Mouse (Mus musculus): ENCODE results near the gene Map4k2. TPM values are rescaled to one million over a fixed set of nuclear protein-coding genes. Genes with fewer than 3 reads are reported as not detected.

Gene Map4k2
- polyA plus RNA-seq, 1 experiment, result 24.3 TPM

DNA sequence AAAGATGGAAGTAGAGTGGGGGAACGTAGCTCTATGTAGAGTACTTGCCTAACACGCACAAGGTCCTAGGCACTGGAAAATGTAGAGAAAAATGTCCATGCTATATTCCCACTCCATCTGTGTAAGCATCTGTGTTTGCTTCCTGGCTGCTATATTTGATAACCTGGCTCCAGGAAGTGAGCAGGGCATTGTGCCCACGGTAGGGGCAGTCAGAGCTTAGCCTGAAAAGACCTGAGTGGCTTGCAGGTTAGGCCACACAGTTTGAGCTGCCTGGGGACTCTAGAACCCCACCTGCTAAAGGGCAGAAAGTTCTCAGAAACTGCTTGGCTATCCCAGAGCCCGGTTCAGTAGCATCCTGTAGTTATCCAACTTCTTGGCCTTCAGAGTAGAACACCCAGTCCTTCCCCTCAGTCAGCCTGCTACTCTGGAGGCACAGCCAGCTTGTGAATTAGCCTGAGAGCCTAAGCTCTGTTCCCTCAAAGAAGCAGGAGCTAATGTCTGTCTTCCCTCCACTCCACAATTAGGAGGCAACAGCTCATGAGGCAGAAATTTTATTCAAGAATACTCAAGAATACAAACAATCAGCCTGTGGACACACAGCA, 41.5 kb downstream of the Map4k2 start:
- Histone ChIP-seq H3K4me3 (ENCODE audit: insufficient read depth, low read length) (no peak overlapping the region), H3K27ac (ENCODE audit: insufficient read depth, low read length) (no peak overlapping the region), H3K4me1 (ENCODE audit: control insufficient read depth, insufficient read depth, low read length) (no peaks in the 10 kb centered on the region)
- TF ChIP-seq POLR2A (IDR thresholded peaks at IDR 0.05; ENCODE audit: low read depth, low read length) (no peak), CTCF (IDR thresholded peaks at IDR 0.05; ENCODE audit: borderline replicate concordance, insufficient read depth, low read length) (no peak)

DNA sequence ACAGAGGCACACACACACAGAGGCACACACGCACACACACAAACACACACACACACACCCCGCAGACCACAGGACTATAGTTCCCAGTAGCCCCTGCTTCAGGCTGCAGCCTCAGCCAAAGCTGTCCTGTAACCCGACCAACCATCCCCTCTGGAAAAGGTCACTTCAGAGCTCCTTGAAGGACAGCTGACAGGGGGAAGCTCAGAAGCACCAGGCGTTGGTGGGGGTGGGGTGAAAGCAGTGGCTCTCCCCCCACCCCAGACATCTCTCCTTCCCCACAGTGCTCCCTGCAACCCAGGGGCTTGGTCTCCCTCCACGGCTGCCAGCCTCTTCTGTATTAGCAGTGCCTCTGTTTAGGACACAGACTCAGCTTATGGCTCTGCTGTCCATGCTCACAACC, 42.5 kb downstream of the Map4k2 start:
- Histone ChIP-seq H3K4me1 (ENCODE audit: control insufficient read depth, insufficient read depth, low read length) (no peaks in the 10 kb centered on the region), H3K27ac (ENCODE audit: insufficient read depth, low read length) (no peak overlapping the region), H3K4me3 (ENCODE audit: insufficient read depth, low read length) (no peak overlapping the region)
- TF ChIP-seq CTCF (IDR thresholded peaks at IDR 0.05; ENCODE audit: borderline replicate concordance, insufficient read depth, low read length) (no peak), POLR2A (IDR thresholded peaks at IDR 0.05; ENCODE audit: low read depth, low read length) (no peak)

DNA sequence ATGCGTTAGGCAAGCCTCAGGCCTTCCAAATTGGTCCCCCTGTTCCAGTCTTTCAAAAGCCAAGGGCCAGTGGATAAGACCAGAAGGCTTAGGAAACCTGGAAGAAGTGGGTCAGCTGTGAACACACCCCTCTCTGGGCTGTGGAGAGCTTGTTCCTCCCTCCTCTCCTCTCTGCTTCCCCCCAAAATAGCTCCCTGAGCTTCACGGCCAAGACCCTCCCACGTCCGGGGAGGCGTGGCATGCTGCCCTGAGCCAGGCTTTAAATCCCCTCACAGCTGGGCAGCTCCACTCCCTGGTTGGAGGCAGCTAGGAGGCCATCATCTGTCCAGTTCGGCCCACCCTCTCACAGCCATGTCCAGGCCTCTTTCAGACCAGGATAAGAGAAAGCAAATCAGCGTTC, 43.2 kb downstream of the Map4k2 start, which contains the start of gene Pygm:
Gene Pygm (plus strand): TSS at position 272 of the 400 bp plus-strand sequence.
- Histone ChIP-seq H3K4me1 (ENCODE audit: control insufficient read depth, insufficient read depth, low read length) (no peaks in the 10 kb centered on the region), H3K4me3 (ENCODE audit: insufficient read depth, low read length) (no peak within 1 kb of the TSS), H3K27ac (ENCODE audit: insufficient read depth, low read length) (no peak within 1 kb of the TSS)
- TF ChIP-seq CTCF (IDR thresholded peaks at IDR 0.05; ENCODE audit: borderline replicate concordance, insufficient read depth, low read length) (no peak), POLR2A (IDR thresholded peaks at IDR 0.05; ENCODE audit: low read depth, low read length) (no peak)

GRCm38 (mm10) chr19:6384954-6385353, 44.0 kb downstream of the Map4k2 start:
- TF ChIP-seq POLR2A (IDR thresholded peaks at IDR 0.05; ENCODE audit: low read depth, low read length) (no peak), CTCF (IDR thresholded peaks at IDR 0.05; ENCODE audit: borderline replicate concordance, insufficient read depth, low read length) (no peak)
- Histone ChIP-seq H3K4me3 (ENCODE audit: insufficient read depth, low read length) (no peak overlapping the region), H3K4me1 (ENCODE audit: control insufficient read depth, insufficient read depth, low read length) (no peaks in the 10 kb centered on the region), H3K27ac (ENCODE audit: insufficient read depth, low read length) (no peak overlapping the region)

- H3K4me1 ChIP-seq (ENCODE audit: control insufficient read depth, insufficient read depth, low read length), result no peaks in the 10 kb centered on the region
- TF ChIP-seq POLR2A (IDR thresholded peaks at IDR 0.05; ENCODE audit: low read depth, low read length) (no peak), CTCF (IDR thresholded peaks at IDR 0.05; ENCODE audit: borderline replicate concordance, insufficient read depth, low read length) (no peak)
- H3K4me3 ChIP-seq (ENCODE audit: insufficient read depth, low read length), result no peak overlapping the region
- H3K27ac ChIP-seq (ENCODE audit: insufficient read depth, low read length), result no peak overlapping the region
Measured at GRCm38 (mm10) chr19:6385419-6385818, 44.5 kb downstream of the Map4k2 start.

DNA sequence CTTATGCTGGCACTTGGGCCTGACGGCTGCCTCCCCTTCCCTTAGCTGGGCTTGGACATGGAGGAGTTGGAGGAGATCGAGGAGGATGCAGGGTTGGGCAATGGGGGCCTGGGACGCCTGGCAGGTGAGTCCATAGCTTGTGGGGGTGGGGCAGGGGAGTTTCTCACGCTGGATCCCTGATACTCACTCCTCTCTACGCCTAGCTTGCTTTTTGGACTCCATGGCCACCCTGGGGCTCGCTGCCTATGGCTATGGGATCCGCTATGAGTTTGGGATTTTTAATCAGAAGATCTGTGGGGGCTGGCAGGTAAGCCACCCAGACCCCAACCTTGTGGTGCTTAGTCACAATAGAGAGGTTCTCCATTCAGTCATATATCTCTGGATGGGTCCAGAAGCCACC, 44.9 kb downstream of the Map4k2 start:
- no peak overlapping the region for H3K27ac ChIP-seq (ENCODE audit: insufficient read depth, low read length)
- H3K4me1 ChIP-seq (ENCODE audit: control insufficient read depth, insufficient read depth, low read length), result no peaks in the 10 kb centered on the region
- no peak overlapping the region for H3K4me3 ChIP-seq (ENCODE audit: insufficient read depth, low read length)
- no peak for TF ChIP-seq POLR2A (IDR thresholded peaks at IDR 0.05; ENCODE audit: low read depth, low read length)
- no peak for TF ChIP-seq CTCF (IDR thresholded peaks at IDR 0.05; ENCODE audit: borderline replicate concordance, insufficient read depth, low read length)

- no peaks in the 10 kb centered on the region for H3K4me1 ChIP-seq (ENCODE audit: control insufficient read depth, insufficient read depth, low read length)
- no peak for TF ChIP-seq POLR2A (IDR thresholded peaks at IDR 0.05; ENCODE audit: low read depth, low read length)
- no peak for TF ChIP-seq CTCF (IDR thresholded peaks at IDR 0.05; ENCODE audit: borderline replicate concordance, insufficient read depth, low read length)
- H3K27ac ChIP-seq (ENCODE audit: insufficient read depth, low read length), result no peak overlapping the region
Measured at GRCm38 (mm10) chr19:6386234-6386633, 45.3 kb downstream of the Map4k2 start.

DNA sequence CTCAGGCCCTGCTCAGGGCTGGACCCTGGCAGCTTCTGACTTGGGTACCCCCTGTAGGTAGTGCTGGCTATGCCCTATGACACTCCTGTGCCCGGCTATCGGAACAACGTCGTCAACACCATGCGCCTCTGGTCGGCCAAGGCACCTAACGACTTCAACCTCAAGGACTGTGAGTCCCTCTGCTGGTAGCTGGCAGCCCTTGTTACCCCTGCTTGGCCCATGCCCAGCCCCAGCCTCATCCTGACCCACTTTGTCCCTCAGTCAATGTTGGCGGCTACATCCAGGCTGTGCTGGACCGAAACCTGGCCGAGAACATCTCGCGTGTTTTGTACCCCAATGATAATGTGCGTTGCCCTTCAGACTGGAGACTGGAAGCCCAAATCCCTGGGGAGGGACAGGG, 47.1 kb downstream of the Map4k2 start:
- TF ChIP-seq CTCF (IDR thresholded peaks at IDR 0.05; ENCODE audit: borderline replicate concordance, insufficient read depth, low read length) (no peak), POLR2A (IDR thresholded peaks at IDR 0.05; ENCODE audit: low read depth, low read length) (no peak)
- no peak overlapping the region for H3K27ac ChIP-seq (ENCODE audit: insufficient read depth, low read length)
- no peaks in the 10 kb centered on the region for H3K4me1 ChIP-seq (ENCODE audit: control insufficient read depth, insufficient read depth, low read length)
- no peak overlapping the region for H3K4me3 ChIP-seq (ENCODE audit: insufficient read depth, low read length)

More at GRCm38 (mm10) chr19:6386234-6386633, 45.3 kb downstream of the Map4k2 start:
- no peak overlapping the region for H3K4me3 ChIP-seq (ENCODE audit: insufficient read depth, low read length)

GRCm38 (mm10) chr19:6389803-6390202, 48.9 kb downstream of the Map4k2 start:
- no peaks in the 10 kb centered on the region for H3K4me1 ChIP-seq (ENCODE audit: control insufficient read depth, insufficient read depth, low read length)
- H3K4me3 ChIP-seq (ENCODE audit: insufficient read depth, low read length), result no peak overlapping the region
- TF ChIP-seq CTCF (IDR thresholded peaks at IDR 0.05; ENCODE audit: borderline replicate concordance, insufficient read depth, low read length), result no peak
- no peak for TF ChIP-seq POLR2A (IDR thresholded peaks at IDR 0.05; ENCODE audit: low read depth, low read length)
- no peak overlapping the region for H3K27ac ChIP-seq (ENCODE audit: insufficient read depth, low read length)

DNA sequence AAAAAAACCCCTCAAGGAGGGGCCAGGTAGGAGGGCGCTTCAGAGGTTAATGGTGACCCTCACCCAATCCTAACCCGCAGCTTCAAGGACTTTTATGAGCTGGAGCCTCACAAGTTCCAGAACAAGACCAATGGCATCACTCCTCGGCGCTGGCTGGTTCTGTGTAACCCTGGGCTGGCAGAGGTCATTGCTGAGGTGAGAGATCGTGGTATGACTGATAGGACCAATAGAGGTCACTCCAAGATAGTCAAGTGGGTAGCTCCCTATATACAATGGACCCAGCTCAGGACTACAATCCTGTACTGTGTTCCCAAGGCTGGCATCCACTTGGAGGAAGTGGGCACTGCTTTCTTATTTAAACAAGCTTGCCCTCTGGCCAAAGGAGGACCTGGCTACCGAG, 49.3 kb downstream of the Map4k2 start:
- H3K4me3 ChIP-seq (ENCODE audit: insufficient read depth, low read length), result no peak overlapping the region
- H3K4me1 ChIP-seq (ENCODE audit: control insufficient read depth, insufficient read depth, low read length), result no peaks in the 10 kb centered on the region
- TF ChIP-seq POLR2A (IDR thresholded peaks at IDR 0.05; ENCODE audit: low read depth, low read length), result no peak
- no peak for TF ChIP-seq CTCF (IDR thresholded peaks at IDR 0.05; ENCODE audit: borderline replicate concordance, insufficient read depth, low read length)
- no peak overlapping the region for H3K27ac ChIP-seq (ENCODE audit: insufficient read depth, low read length)

All from embryonic fibroblast, embryonic 13.5 days (primary cell).